Mouse (Mus musculus) layer of hippocampus, postnatal 10 days (tissue): Measurements from ENCODE around the gene Gm49361. TPM values are rescaled to one million over a fixed set of nuclear protein-coding genes. Genes with fewer than 3 reads are reported as not detected.

ENCODE experiments used
- DNase-seq, 2 experiments: peaks; one replicate each; pipeline ENCODE4 v3.0.0; 2021; ENCODE audit warnings: low spot score in 2 of 2
- total RNA-seq, 2 experiments: library from RNA; stranded (reverse); gene quantifications; 2 replicates each; pipeline ENCODE4 v1.2.3; 2021

The Gm49361 gene
- total RNA-seq, 2 experiments from 2014 or later: not detected

DNA sequence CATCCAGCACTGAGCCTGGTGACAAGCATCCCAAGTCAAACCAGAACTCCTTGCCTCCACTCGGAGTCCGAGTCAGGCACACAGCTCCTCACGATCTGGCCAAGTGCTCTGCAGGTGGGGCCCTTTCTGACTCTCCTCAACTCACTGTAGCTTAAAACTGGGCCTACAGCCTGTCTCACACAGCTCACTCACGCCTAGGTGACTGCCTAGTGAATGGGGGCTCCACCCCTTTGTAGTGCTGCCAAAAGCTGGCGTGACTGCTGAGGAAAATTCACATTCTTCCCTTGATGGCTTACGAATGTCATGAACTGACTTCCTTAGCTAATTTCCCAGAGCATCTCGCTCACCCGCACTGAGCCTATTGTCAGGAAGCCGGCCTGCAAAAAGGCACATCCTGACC, 15.4 kb downstream of the Gm49361 start:
- DNase-seq: no peak

DNA sequence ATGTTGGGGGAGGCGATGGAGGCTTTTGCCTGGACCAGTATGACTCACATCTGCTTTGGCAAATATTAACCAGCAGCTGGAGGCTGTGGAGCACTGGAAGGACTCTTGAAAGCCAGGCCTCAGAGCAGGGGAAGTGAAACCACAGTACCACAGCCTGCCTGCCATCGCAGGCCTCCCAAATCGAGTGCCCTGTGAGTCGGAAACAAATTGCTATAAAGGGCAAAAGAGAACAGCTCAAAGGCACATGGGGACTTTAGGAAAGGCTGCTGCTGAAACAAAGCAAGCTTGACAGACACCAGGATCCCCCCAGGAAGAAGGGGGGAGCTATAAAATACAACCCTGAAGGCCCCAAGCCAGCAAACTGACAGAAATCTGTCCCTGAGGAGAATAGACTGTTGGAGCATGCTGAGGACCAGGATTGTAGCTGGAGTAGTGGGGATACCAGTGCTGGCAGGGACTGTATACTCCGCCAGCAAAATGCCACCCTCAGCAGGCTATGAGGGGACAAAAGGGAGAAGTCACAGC, 15.9 kb downstream of the Gm49361 start:
- DNase-seq: no peak

DNA sequence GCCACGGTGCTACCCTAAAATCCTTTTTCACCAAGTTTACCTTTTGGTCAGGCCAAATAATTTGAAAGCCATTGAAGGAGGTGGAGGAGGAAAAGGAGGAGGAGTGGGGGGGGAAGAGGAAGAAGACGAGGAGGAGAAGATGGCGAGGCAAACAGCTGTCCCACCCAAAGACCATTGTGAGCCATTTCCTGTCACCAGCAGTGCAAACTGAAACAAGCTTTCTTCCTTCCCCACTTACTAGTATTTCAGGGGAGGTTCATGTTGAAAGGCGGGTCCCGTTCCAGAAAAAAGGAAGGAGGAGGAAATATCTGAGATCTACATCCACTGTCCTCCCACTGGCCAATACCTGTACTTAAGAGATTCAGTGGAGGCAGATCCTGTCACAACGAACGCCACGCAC, 16.5 kb downstream of the Gm49361 start:
- DNase-seq: no peak

DNA sequence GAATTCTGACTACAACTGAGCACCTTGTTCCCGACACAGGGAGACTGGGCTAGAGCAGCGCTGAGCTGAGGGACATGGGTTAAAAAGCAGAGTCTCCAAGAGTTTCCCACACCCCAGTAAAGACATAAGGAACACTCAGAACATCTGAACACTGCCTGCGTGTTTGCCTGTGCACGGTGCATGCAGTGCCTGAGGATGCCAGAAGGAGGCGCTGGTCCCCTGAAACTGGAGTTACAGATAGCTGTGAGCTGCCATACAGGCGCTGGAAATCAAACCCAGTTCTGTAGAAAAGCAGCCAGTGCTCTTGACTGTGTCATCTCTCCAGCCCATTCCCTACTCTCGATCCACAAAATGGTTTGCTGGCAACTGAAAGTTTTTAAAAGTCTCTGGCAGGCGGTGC, 19.7 kb downstream of the Gm49361 start:
- DNase-seq: no peak

DNA sequence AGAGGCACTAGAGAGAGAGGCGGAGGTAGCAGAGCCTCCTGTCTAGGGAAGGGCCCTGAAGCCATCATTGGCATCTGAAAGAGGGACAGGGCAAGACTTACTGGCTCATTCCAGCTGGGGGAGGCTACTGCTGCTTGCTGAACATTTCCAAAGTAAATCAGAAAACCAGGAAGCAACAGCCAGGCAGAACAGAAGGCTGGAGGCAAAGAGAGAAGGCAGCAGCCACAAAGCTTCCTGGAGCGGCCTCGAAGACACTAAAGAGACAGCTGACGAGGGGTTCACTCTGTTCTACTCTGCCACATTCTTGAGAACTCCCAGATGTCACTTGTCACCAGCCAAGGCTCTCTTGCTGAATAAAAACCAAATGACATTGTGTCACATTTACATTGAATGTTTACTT, 21.4 kb downstream of the Gm49361 start:
- DNase-seq: peak; percentile 31 to 36

DNA sequence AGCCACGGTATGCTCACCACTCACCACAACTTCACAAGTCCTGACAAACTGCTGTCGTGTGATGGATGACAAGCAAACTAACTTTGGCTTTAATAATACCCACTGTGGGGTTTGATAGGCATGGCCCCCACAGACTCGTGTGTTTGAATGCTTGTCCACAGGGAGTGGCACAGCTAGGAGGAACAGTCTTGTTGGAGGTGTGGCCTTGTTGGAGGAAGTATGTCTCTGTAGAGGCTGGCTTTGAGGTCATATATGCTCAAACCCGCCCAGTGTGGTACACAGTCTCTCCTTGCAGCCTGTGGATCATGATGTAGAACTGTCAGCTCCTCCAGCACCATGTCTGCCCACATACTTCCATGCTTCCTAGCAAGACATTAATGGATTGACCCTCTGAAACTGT, 27.7 kb downstream of the Gm49361 start:
- DNase-seq: no peak

DNA sequence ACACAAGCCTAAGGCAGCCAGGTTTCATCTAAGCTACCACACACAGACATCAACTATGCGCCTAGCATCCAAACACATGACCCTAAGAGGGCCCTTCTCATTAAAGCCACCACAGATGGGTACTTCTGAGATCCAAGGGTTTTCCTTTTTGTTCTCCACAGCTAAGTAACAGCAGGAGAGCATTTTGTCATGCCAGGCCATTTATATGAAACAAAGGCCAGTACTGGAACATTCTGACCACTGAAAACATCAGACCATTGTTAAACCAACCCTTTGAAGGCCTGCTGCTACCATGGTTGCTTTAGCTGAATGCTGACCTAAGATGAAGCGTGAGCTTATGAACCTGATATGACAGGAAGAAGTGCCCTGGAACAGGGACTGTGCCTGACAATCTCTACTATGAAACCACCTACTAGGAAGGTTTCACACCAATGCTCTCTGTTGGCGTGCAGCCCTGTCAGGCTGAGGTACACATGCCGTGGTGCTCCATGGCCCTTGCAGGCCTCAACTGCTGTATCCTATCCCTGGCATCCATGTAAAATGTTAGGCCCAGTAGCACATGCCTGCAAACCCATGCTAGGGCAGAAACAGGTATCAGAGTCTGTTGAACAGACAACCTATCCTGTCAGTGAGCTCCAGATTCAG, 29.2 kb downstream of the Gm49361 start:
- DNase-seq: no peak

DNA sequence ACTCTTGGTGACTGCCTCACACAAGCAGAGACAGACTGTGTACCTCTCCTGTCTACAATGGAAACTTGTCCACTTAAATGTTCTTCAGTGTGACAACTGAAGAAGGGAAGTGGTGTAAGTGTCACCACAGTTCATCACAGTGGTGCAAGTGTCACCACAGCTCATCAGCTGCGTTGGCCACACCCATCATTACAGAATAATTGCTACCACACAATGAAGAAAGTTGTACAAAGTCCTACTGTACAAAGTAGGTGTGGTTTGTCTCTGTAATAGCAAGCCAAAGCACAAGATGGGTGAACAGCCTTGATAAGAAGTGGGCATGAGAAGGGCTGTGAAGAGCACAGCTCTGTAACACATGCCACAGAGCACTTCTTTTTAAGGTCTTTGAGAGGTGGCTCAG, 33.0 kb downstream of the Gm49361 start:
- DNase-seq: no peak

DNA sequence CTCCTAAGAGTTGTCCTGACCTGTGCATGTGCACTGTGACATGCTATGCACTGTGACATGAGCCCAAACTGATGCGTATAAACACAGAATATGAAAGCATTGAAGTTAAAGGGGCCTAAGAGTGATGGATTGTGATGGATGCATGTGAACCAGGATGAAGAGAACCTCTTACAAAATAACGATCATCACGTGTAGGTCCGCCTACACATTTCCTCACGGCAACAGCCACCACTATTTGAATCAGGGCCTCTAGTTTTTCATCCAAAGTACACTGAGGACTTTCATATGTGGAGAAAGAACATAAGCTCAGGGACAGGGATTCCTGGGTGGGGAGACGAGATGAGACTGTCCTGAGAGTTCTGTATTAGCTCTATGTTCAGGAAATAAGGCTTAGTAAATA, 34.8 kb downstream of the Gm49361 start:
- DNase-seq: no peak

DNA sequence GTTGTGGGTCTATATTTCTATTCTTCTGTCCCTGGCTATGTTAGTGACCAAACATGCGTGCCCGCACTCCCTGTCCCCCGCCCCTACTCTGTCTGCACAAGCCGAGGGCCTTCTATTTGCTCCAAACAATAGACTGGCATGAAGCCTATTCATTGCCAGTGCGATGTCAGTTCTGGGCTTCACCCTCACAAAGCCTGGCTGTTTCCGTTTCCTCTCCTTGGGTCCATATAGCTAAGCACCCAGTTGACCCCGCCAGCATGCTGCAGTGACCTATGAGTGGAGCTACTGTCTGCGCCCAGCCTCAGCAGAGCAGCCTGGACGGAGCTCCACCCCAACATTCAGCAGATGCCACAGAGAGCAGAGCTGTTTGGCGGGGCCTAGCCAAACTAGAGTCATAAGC, 36.7 kb downstream of the Gm49361 start:
- DNase-seq: no peak

DNA sequence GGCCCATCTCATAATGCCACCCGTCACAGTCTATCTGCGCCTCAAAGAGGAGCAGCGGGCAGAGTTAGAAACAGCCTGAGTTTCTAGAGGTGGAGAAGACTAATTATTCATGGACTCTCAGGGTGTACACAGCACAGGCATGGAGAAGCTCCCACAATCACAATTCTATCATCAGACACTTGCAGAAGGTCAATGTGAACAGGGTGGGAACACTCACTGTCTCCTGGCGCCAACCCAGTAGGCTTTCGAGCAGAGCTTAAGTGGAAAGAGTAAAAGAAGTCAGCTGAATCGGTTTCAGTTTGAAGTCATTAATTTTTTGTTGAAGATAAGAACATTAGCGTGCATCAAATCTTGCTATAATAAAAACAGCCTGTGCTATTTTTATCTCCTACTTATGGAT, 37.3 kb downstream of the Gm49361 start:
- DNase-seq: no peak

DNA sequence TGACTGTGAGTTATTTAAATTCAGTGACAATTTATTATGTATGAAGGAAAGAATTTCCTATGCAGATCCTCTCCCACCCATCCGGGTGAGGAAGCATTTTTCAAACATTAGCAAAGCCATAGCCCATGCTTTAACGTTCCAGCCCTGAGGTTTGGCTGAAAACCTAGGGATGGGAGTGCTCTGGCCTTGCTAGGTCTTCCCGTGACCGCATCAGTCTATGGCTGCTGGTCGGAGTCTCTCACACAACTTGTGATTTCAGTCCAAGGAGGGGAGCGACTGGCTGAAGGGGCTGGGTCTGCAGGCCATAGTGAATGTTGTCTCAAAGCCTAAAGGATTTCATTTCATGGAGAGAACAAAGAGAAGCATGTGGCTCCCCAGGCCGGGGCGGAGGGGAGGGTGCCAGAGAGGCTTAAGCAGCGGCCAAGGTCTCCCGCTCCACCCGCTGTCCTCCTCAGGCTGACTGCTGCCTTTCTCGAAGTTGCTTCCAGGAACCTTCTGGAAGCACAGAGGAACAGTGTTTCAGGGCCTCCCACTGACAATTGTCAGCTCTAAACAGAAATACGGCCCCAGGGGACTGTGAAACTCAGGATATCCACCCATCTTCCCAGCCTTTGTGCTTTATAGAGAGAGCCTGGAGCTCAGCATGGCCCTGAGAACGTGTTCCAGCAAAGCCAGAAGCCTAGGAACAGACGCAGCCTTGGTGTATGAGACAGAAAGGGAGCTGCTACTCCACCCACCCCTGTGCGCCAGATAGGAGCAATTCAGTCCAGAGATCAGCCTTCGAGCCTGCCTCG, 38.6 kb downstream of the Gm49361 start:
- DNase-seq: peak; percentile 46 to 52

DNA sequence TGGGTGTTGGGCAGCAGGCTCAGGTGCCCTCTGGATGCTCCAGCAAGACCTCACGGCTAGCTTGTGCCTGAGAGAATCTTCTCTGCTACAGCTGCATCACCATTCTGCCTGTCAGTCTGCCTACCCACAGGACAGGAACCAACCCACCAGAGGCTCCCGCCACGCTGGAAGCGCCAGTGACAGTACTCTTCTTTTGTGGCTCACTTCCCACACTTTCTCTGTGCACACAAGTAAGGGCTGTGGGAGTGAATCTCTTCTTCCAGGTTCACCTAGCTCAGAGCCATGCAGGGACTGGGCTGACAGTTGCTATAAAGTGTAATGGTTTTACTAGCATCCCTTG, 39.2 kb downstream of the Gm49361 start:
- DNase-seq: peak in 1 of 2 experiments; percentile 37

DNA sequence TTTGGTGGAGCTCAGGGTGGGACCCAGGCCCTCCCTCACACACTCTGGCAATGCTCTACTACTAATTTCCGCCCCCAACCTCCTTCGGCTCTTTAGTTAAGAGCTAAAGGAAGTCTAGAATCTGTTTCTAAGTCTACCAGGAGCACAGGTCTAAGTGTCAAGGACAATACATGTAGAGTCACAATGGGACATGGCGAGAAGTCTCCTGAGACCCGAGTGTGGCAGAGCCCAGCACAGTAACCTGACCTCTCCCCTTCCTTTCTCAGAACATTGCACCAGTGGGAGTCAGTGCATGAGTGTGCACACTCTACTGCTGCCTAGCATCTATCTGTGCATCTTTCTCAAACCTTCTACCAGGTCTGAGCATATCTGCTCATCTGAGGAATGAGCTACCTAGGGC, 40.1 kb downstream of the Gm49361 start:
- no peak for DNase-seq

DNA sequence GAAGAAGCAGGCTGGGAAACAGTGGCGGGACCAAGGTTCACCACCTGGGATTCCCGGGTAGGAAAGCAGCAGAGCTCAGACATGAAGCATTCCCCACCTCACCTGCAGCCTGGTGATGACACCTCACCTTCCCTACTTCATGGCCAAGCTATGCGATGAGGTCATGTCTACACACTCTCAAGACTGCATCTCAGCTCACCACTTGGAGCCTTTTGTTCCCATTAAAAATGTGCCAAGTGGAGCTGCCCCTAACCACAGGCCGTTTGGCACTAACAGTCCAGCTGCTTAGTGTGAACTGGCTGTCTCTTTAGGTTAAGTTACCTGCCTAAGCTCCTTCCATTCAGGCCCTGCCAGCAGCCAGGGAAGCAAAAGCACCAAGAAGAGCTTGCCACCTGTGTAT, 40.8 kb downstream of the Gm49361 start:
- DNase-seq: no peak

DNA sequence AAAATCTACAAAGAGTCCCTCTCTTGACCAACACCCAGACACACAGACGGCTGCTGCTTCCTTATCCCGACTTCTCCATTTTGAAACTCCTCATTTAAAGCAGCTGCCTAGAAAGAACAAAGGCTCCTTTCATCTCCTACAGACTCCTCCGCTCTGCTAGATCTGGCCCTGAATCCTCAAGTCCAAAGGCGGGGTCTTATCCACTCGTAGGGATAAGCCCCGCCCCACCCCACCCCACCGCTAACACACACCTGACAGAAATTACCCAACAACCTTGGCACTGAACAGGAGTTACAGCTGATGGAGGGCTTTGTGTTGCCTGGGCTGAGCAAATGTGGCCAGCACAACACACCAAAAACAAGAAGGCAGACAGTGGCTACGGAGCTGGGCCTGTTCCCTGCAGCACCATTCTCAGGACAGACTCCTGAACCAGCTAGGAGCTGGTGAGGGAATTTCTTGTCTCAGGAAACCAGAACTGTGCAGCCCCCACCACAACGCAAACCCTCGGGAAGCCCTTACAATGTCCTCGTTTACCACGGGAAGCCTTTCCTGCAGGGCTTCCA, 43.9 kb downstream of the Gm49361 start:
- DNase-seq: peak in 1 of 2 experiments; percentile 25

DNA sequence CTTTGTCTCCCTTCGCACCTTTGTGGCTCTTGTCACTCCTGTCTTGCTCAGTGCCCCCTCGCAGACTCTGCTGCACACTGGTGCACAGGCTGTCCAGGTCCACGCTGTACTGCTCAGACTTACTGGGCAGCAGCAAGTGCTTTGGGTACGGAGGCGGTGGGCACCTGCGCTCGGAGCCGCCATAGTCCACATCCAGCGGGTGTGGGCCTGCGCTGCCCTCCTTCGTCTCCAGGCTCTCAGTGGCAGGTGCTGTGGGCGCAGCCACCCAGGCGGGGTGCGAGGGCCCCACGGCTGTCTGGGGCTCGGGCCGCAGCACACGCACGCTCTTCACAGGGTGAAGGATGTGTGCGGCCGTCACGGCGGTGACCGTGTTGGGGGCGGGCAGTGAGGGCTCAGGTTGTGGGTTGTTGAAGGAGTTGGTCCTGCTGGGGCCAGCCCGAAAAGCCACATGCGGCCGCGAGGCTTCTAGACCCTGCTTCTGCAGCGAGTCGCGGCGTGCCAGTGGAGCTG, 46.4 kb downstream of the Gm49361 start:
- DNase-seq: no peak

DNA sequence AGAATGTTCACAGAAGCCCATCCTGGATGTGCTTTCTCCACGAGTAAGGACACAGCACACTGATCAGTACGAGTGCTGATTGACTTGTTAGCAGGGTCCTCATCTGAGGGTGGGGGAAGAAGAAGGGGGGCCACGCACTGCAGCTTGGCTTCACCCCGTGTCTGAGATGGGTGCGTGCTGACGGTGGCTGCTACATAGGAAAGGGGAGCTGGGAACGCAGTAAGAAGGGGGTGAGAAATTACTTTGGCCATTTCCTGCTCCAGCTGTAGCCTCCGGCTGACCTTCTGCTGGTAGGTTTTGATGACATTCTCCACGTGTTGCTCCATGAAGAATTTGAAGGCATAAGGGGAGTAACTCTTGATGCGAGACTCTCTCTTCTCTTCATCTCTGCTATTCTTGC, 46.9 kb downstream of the Gm49361 start:
- DNase-seq: no peak

DNA sequence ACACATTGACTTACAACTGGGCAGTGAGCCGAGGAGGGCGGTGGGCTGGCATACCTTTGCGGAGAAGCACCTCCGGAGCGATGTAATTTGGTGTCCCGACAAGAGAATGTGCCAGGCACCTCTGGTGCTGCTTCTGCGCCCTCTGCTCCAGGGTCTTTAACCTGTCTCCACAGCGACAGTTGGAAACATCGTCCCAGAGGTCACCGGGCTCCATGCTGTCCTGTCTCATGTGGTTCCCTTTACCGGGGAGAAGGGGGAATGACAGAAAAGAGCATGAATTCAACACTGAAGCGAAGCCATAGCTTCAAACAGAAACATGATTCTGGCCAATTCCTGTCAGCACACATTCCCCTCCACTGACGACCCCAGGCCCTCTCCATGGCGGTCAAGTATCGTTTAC, 49.8 kb downstream of the Gm49361 start:
- DNase-seq: no peak

DNA sequence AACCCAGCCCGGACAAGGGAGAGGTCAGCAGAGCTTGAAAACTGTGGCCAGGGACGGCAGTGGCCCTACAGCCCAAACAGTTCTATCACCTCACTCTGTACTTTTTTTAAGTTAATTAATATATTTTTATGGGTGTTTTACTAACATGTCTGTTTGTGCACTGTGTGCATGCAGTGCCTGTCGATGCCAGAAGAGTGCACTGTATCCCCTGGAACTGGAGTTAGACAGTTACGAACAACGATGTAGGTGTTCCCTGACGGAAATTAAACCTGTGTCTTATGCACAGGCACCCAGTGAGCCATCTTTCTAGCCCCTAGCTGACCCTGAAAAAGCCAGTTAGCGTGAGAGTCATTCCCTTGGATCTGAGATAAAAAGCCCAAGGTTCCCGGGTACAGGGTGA, 50.4 kb downstream of the Gm49361 start:
- DNase-seq: no peak

DNA sequence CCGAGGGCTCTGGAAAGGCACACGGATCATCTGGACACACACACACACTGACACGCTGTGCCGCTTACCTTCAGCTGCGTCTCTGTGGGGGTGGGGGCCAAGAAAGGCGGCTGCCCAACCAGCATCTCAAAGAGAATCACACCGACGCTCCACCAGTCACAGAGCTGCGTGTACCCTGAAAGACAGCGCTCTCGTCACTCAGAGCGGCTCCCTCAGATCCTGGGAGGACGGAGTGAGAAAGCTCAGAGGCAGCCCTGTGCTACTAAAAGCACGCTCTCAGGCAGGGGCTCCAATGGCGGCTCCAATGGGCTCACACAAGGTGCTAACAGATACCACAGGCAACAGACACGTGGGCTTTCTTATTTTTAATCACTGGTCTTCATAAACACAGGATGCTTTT, 51.7 kb downstream of the Gm49361 start:
- no peak for DNase-seq

DNA sequence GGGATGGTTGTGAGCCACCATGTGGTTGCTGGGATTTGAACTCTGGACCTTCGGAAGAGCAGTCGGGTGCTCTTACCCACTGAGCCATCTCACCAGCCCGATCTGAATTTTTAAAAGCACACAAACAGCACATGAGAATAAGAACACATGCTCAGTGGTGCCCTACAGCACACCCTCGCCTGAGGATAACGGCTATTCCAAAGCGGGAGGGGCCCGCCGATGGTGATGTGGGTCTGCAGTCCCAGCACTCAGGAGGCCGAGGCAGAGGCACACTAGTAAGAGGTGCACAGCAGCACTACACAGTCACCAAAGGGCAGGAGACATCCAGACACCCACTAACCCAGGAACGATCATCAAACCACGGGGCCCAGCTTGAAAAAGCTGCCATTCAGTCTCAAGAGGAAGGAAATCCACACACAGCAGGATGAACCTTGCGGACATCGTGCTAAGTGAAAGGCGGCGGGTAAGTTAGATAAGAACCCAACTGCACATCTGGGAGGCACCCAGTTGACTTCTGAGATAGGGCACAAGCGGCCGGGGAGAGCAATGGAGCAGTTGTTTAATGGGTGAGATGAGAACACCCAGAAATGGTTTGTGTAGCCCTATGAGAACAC, 53.3 kb downstream of the Gm49361 start:
- DNase-seq: no peak
